Mouse (Mus musculus) kidney, embryonic 14.5 days (tissue): ENCODE measurements around the gene Acaca. TPM values are rescaled to one million over a fixed set of nuclear protein-coding genes. Genes with fewer than 3 reads are reported as not detected.
"Not testable (repeated sequence)": the region's sequence is repeated elsewhere in the genome, so short reads cannot be mapped to it uniquely, and the experiment has no call there.

ENCODE experiments used
- ATAC-seq: fragments of 200-750 bp; cut with Nextera tagmentation; 2 replicates; pipeline ENCODE4 v1.8.0; 2017; ENCODE audit warnings: moderate number of reproducible peaks, mild to moderate bottlenecking, moderate TSS enrichment, moderate library complexity; ENCODE audit not compliant: low FRiP score, low TSS enrichment
- H3K27ac ChIP-seq: fragments of 300-500 bp; sonication (generic); 2 replicates; pipeline ENCODE4 v1.5.1; 2014; ENCODE audit warnings: low read depth, mild to moderate bottlenecking, low read length, moderate library complexity, mixed read lengths
- H3K27me3 ChIP-seq: fragments of 300-500 bp; sonication (generic); 2 replicates; pipeline ENCODE4 v1.6.1; 2014; ENCODE audit warnings: mild to moderate bottlenecking, low read length; ENCODE audit not compliant: control insufficient read depth, insufficient read depth
- H3K36me3 ChIP-seq: fragments of 300-500 bp; sonication (generic); 2 replicates; pipeline ENCODE4 v1.6.1; 2014; ENCODE audit warnings: low read length, mixed read lengths; ENCODE audit not compliant: control insufficient read depth, insufficient read depth
- H3K4me1 ChIP-seq: fragments of 300-500 bp; sonication (generic); 2 replicates; pipeline ENCODE4 v1.6.1; 2014; ENCODE audit warnings: low read length, mixed read lengths; ENCODE audit not compliant: control insufficient read depth, insufficient read depth
- H3K4me2 ChIP-seq: fragments of 300-500 bp; sonication (generic); replicated peaks from 2 replicates; pipeline ENCODE4 v1.6.1; 2014; ENCODE audit warnings: low read depth, mild to moderate bottlenecking, low read length
- H3K4me3 ChIP-seq: fragments of 300-500 bp; sonication (generic); 2 replicates; pipeline ENCODE4 v1.5.1; 2014; ENCODE audit warnings: mild to moderate bottlenecking, low read length
- H3K9ac ChIP-seq: fragments of 300-500 bp; sonication (generic); 2 replicates; pipeline ENCODE4 v1.6.1; 2014; ENCODE audit warnings: low read depth, mild to moderate bottlenecking, low read length, moderate library complexity
- H3K9me3 ChIP-seq: fragments of 300-500 bp; sonication (generic); 2 replicates; pipeline ENCODE4 v1.6.1; 2016; ENCODE audit warnings: low read length; ENCODE audit not compliant: control insufficient read depth
- WGBS: fragments of 180-500 bp; shearing (Covaris S2); extraction: QIAGEN DNeasy Blood & Tissue Kit; methylation state at CpG from one replicate; pipeline ENCODE4 v1.1.7; 2014; 5-methylcytosine and 5-hydroxymethylcytosine counted together
- polyA plus RNA-seq: library from polyadenylated mRNA; unstranded; fragments of >200 nt; fragmentation: Nextera tagmentation; extraction: Ambion mirVana; gene quantifications from 2 replicates; pipeline ENCODE4 v1.2.1, GENCODE M21; 2014

Gene Acaca
- polyA plus RNA-seq, 1 experiment from 2014 or later: 18.1 TPM

- no peak overlapping the region for H3K9ac ChIP-seq
- peaks cover 11% of the 10 kb centered on the region; the same call in 1 of the 2 replicates for H3K36me3 ChIP-seq
- H3K9me3 ChIP-seq: no peaks in the 10 kb centered on the region
- ATAC-seq: no peak
- WGBS: 78% methylated on average over 2 of the region's 2 CpGs
- H3K4me1 ChIP-seq: no peaks in the 10 kb centered on the region
- H3K4me2 ChIP-seq: no peak overlapping the region
- H3K27ac ChIP-seq: no peak overlapping the region
- no peak overlapping the region for H3K4me3 ChIP-seq
- H3K27me3 ChIP-seq: no peaks in the 10 kb centered on the region
These were observed 239.4 kb downstream of the Acaca start for GRCm38 (mm10) chr11:84368902-84369301.

GRCm38 (mm10) chr11:84373122-84373521, 243.7 kb downstream of the Acaca start:
- Histone ChIP-seq H3K9ac (no peak overlapping the region), H3K4me3 (no peak overlapping the region), H3K27ac (no peak overlapping the region), H3K36me3 (peaks cover 6% of the 10 kb centered on the region; the same call in 1 of the 2 replicates), H3K4me2 (no peak overlapping the region), H3K9me3 (no peaks in the 10 kb centered on the region), H3K27me3 (no peaks in the 10 kb centered on the region), H3K4me1 (no peaks in the 10 kb centered on the region)
- 96% methylated on average over 4 of the region's 4 CpGs for whole genome bisulfite sequencing
- ATAC-seq: no peak

- Histone ChIP-seq H3K4me1 (no peaks in the 10 kb centered on the region), H3K9me3 (no peaks in the 10 kb centered on the region), H3K27ac (no peak overlapping the region), H3K4me2 (no peak overlapping the region), H3K27me3 (no peaks in the 10 kb centered on the region), H3K4me3 (no peak overlapping the region), H3K36me3 (peaks cover 6% of the 10 kb centered on the region; the same call in 1 of the 2 replicates), H3K9ac (no peak overlapping the region)
- ATAC-seq: no peak
- WGBS: 70% methylated on average over 3 of the region's 3 CpGs
These were observed 246.6 kb downstream of the Acaca start for GRCm38 (mm10) chr11:84375951-84376496.

- Histone ChIP-seq H3K4me3 (no peak overlapping the region), H3K4me2 (no peak overlapping the region), H3K4me1 (no peaks in the 10 kb centered on the region), H3K36me3 (peaks cover 6% of the 10 kb centered on the region; the same call in 1 of the 2 replicates), H3K27me3 (no peaks in the 10 kb centered on the region), H3K9ac (no peak overlapping the region), H3K27ac (no peak overlapping the region), H3K9me3 (no peaks in the 10 kb centered on the region)
- ATAC-seq: no peak
- 86% methylated on average over 13 of the region's 13 CpGs for WGBS
These were observed 247.3 kb downstream of the Acaca start for GRCm38 (mm10) chr11:84376510-84377365.

- H3K36me3 ChIP-seq: no peaks in the 10 kb centered on the region; the same call in 1 of the 2 replicates
- H3K9ac ChIP-seq: no peak overlapping the region
- H3K27ac ChIP-seq: no peak overlapping the region
- 51% methylated on average over 13 of the region's 13 CpGs for WGBS
- ATAC-seq: no peak
- no peak overlapping the region for H3K4me3 ChIP-seq
- no peaks in the 10 kb centered on the region for H3K9me3 ChIP-seq
- H3K4me2 ChIP-seq: no peak overlapping the region
- no peaks in the 10 kb centered on the region for H3K4me1 ChIP-seq
- H3K27me3 ChIP-seq: no peaks in the 10 kb centered on the region
These were observed 253.0 kb downstream of the Acaca start for GRCm38 (mm10) chr11:84382450-84382849.

GRCm38 (mm10) chr11:84383891-84384290, 254.4 kb downstream of the Acaca start:
- Histone ChIP-seq H3K4me1 (no peaks in the 10 kb centered on the region), H3K36me3 (no peaks in the 10 kb centered on the region; the same call in 1 of the 2 replicates), H3K27me3 (no peaks in the 10 kb centered on the region), H3K4me2 (no peak overlapping the region), H3K27ac (no peak overlapping the region), H3K9ac (no peak overlapping the region), H3K4me3 (no peak overlapping the region), H3K9me3 (no peaks in the 10 kb centered on the region)
- no peak for ATAC-seq
- WGBS: 73% methylated on average over 6 of the region's 6 CpGs

GRCm38 (mm10) chr11:84389332-84389731, 259.9 kb downstream of the Acaca start:
- 73% methylated on average over 6 of the region's 6 CpGs for WGBS
- Histone ChIP-seq H3K36me3 (peaks cover 12% of the 10 kb centered on the region; the same call in 1 of the 2 replicates), H3K9ac (no peak overlapping the region), H3K4me1 (no peaks in the 10 kb centered on the region), H3K9me3 (no peaks in the 10 kb centered on the region), H3K4me2 (no peak overlapping the region), H3K4me3 (no peak overlapping the region), H3K27ac (no peak overlapping the region), H3K27me3 (no peaks in the 10 kb centered on the region)
- ATAC-seq: no peak

- 77% methylated on average over 8 of the region's 8 CpGs for WGBS
- Histone ChIP-seq H3K4me1 (no peaks in the 10 kb centered on the region), H3K9ac (no peak overlapping the region), H3K27ac (no peak overlapping the region), H3K27me3 (no peaks in the 10 kb centered on the region), H3K4me2 (no peak overlapping the region), H3K36me3 (peaks cover 14% of the 10 kb centered on the region; the same call in 1 of the 2 replicates), H3K4me3 (no peak overlapping the region), H3K9me3 (no peaks in the 10 kb centered on the region)
- no peak for ATAC-seq
These were observed 261.7 kb downstream of the Acaca start for GRCm38 (mm10) chr11:84391126-84391525.

- H3K36me3 ChIP-seq: peaks cover 14% of the 10 kb centered on the region; the same call in 1 of the 2 replicates
- not testable (repeated sequence) for ATAC-seq, H3K4me3 ChIP-seq, H3K9ac ChIP-seq, H3K27ac ChIP-seq, H3K4me1 ChIP-seq, H3K4me2 ChIP-seq, H3K27me3 ChIP-seq, H3K9me3 ChIP-seq
- 83% methylated on average over 7 of the region's 7 CpGs for WGBS
These were observed 262.6 kb downstream of the Acaca start for GRCm38 (mm10) chr11:84392066-84392465.
